Mouse (Mus musculus): ENCODE results near the gene Fbxl15.

Fbxl15 gene

DNA sequence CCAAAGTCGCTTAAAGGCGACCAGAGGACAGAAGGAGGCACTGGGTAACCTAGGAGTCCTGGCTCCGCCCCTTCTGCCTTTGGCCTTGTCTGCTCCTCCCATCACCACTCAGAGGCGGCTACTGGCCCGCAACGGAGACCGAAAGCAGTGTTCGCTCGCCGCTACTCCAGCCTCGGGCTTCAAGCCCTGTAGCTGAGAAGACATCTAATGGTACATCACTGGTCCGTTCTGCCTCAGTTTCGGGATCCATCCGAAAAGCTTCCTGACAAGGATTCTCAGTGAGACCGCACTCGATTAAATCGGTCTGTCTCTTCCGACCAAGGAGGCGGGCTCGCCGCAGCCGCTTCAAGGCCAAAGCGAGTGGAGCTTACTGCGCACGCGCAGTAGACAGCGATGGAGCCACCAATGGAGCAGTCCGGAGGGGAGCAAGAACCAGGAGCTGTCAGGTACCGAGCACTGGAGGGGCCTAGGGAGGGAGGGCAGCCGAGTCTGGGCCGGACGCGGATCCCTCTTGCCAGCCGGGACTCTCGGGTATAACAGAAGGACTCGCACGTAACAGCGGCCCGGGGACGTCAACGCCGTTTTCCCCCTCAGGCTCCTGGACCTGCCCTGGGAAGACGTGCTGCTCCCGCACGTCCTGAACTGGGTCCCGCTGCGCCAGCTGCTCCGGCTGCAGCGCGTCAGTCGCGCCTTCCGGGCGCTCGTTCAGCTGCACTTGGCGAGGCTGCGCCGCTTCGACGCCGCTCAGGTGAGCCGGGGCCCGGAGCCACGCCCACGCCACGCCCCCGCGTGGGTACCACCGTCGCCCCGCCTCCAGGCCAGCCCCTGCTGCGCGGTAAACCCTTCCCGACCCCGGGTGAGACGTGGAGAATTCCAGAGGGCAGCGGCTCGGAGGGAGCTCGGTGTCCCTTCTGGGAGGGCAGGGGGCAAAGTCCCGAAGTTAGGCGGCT lies at the start of gene Fbxl15:
Fbxl15 (plus strand) TSS at position 104 of the 950 bp plus-strand sequence.
- peak; percentile 92 to 96 for DNase-seq (ENCODE audit: low spot score in 2 of 2)

- DNase-seq (ENCODE audit: low spot score in 2 of 2): no peak
These were observed 45.7 kb upstream of the Fbxl15 start for GRCm38 (mm10) chr19:46282081-46282849.

GRCm38 (mm10) chr19:46284686-46285085 lies 43.3 kb upstream of the Fbxl15 start:
- DNase-seq (ENCODE audit: low spot score in 2 of 2): no peak

- DNase-seq (ENCODE audit: low spot score in 2 of 2): no peak
These were observed 42.4 kb upstream of the Fbxl15 start for GRCm38 (mm10) chr19:46285631-46286030.

DNA sequence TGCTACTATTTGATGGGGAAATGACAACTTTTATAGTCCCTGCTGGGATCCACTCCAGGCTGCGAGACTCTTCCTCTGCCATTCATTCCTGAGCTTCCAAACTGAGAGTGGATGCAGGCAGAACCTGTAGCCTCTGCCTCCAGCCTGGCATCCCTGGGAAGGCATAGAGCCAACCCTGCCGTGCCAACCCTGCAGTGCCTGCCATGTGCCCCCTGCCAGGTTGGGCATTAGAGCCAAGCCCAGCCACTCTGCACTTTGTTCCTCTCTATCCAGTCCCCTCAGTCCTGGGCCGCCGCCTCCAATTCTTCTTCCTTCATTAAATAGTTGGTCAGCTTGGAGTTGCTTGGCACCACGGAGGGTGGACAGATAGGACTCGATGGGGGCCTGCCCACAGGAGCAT lies 41.9 kb upstream of the Fbxl15 start:
- DNase-seq (ENCODE audit: low spot score in 2 of 2): no peak

- DNase-seq (ENCODE audit: low spot score in 2 of 2): no peak
These were observed 41.1 kb upstream of the Fbxl15 start for GRCm38 (mm10) chr19:46286926-46287325.

- no peak for DNase-seq (ENCODE audit: low spot score in 2 of 2)
These were observed 40.4 kb upstream of the Fbxl15 start for GRCm38 (mm10) chr19:46287566-46287965.

GRCm38 (mm10) chr19:46290535-46291105 lies 37.4 kb upstream of the Fbxl15 start:
- no peak for DNase-seq (ENCODE audit: low spot score in 2 of 2)

GRCm38 (mm10) chr19:46296938-46297337 lies 31.0 kb upstream of the Fbxl15 start:
- no peak for DNase-seq (ENCODE audit: low spot score in 2 of 2)

- DNase-seq (ENCODE audit: low spot score in 2 of 2): no peak
These were observed 27.5 kb upstream of the Fbxl15 start for GRCm38 (mm10) chr19:46300294-46301045.

GRCm38 (mm10) chr19:46302551-46302950 lies 25.4 kb upstream of the Fbxl15 start:
- no peak for DNase-seq (ENCODE audit: low spot score in 2 of 2)

DNA sequence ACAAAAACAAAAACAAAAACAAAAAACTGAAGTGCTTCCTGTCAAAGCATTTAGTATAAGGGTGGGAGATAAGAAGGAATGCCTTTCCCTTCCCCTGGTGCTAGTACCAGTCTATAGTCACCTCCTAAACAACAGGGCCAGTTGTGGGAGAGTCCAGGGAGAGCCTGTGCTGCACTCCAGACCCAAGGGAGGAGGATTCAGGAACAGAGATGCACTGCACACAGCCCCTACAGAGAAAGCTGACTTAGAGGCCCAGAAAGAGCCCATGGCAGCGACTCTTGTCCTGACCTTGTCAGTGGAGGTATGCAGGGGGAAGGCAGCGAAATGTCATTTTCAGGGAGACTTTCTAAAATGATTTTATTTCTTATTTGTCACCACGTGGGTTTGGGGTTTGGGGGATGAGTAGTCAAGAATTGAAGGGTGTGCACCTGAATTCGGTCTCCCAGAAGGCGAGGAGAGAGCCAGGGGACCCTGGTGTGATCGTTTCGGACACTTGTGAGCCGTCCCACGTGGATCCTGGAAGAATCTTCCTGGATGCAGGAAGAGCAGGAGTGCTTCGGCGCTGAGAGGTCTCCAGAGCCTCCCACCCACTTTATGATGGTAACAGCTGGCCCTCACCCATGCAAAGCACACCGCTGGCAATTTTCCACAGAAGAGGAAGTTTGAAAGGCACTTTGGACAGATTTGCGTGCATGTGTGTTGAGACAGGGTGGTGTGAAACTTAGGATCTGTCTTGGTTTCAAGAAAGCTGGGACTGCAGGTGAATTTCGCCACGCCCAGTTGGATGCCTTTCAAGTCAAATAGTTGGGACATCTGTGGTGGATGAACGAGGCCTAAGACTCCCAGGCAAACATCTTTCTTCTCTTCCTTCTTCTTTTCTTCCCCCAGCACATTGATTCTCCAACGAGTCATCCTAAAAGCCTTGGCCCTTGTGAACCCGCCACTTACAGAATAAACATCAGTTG lies 24.5 kb upstream of the Fbxl15 start:
- no peak for DNase-seq (ENCODE audit: low spot score in 2 of 2)

DNA sequence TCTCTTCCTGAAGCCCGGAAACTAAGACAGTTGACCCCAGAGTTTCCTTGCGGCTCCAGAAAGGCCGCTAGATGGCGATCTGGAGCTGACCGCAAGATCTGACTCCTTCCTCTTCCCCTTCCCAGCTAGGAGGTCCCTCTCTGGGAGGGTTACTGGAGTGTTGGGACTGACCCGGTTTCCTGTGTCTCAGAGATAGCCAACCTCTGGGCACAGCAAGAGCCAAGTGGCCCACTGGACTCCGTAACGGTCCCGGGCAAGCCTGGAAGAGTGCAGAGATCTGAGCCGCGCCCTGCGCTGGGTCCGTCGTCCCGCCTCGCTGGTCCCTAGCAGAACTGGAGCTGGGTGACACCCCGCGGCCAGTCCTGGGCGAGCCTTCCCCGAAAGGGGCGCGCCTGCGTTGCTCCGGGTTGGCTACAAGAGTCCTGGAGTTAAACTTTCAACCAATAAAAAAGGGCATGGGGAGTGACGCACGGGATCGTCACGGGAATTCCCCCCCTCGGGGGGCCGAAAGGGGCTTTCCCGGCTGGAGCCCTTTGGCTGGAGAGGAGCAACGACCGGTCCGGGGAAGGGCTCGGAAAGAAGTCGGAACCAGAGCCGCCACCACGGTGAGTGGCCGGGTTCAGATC lies 23.7 kb upstream of the Fbxl15 start, which contains the start of gene Nfkb2:
Nfkb2 (plus strand) TSS at position 105 of the 626 bp plus-strand sequence.
- DNase-seq (ENCODE audit: low spot score in 2 of 2): peak in 1 of 2 experiments; percentile 80

DNA sequence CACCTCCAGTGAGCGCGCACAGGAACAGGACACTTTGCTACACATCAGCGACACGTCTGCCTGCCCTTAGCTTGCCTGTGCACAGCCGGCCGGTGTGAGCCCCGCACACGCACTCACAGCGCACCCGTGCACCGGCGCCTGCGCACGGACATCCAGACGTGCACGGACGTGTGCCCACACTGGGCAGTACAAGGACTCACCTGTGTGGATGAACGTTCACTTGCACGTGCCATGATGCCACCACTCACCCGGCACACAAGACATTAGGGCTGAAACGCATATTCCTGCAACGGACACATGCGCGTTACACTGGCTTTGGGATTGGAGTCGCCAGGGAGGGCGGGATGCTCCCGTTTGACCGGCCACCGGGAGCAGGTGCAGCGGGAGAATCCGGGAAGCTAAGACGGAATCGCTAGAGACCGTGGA lies 23.1 kb upstream of the Fbxl15 start:
- no peak for DNase-seq (ENCODE audit: low spot score in 2 of 2)

- peak in 1 of 2 experiments; percentile 18 for DNase-seq (ENCODE audit: low spot score in 2 of 2)
These were observed 22.3 kb upstream of the Fbxl15 start for GRCm38 (mm10) chr19:46305432-46306267.

DNA sequence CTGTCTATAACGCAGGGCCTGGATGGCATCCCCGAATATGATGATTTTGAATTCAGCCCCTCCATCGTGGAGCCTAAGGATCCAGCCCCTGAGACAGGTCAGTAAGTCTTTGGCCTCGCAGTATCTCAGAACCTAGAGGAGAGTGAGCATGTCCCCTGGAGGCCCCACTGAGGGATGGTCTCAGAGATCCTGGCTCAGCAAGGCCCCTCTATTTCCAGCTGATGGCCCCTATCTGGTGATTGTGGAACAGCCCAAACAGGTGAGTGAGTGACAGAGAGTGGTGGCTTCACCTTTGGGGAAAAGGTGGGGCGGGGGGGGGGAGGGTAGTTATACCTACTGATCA lies 21.7 kb upstream of the Fbxl15 start:
- DNase-seq (ENCODE audit: low spot score in 2 of 2): no peak

- no peak for DNase-seq (ENCODE audit: low spot score in 2 of 2)
These were observed 21.2 kb upstream of the Fbxl15 start for GRCm38 (mm10) chr19:46306751-46307289.

DNA sequence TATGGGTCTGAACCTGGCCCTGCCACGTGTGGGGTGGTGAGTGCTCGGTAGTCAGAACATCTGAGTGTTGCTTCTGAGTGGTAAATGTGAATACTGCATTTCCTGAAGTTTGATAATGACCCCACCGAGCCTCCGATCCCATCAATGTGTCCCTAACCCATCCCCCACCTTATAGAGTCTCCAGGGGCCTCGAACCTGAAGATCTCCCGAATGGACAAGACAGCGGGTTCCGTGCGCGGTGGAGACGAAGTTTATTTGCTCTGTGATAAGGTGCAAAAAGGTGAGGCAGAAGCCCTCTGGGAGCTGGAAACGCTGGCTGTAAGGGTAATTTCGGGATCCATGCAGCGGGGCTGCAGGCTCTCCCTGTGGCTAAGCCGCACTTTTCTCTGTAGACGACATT lies 20.2 kb upstream of the Fbxl15 start:
- no peak for DNase-seq (ENCODE audit: low spot score in 2 of 2)

GRCm38 (mm10) chr19:46308303-46308702 lies 19.7 kb upstream of the Fbxl15 start:
- DNase-seq (ENCODE audit: low spot score in 2 of 2): no peak
